Mouse (Mus musculus): ENCODE measurements at regions not wholly inside any gene's neighbourhood (a gene's known extent, or its start where the extent isn't known, plus 50 kb on each side); places are given as distances from the start of the nearest gene placed in this dataset.
A peak's percentile ranks its signal among the peaks of the same experiment; 100 is the strongest.

GRCm38 (mm10) chr13:100892647-100893071 is 59.4 kb upstream of the Slc30a5 start:
- DNase-seq (ENCODE audit: low spot score in 2 of 2) = no peak

- DNase-seq (ENCODE audit: low spot score in 2 of 2) = peak; percentile 45 to 68
Measured at GRCm38 (mm10) chr13:100892204-100892603, 59.0 kb upstream of the Slc30a5 start.

GRCm38 (mm10) chr13:100890457-100890856 is 57.2 kb upstream of the Slc30a5 start:
- DNase-seq (ENCODE audit: low spot score in 2 of 2) = no peak

GRCm38 (mm10) chr13:100888481-100888880 is 55.3 kb upstream of the Slc30a5 start:
- DNase-seq (ENCODE audit: low spot score in 2 of 2) = no peak

GRCm38 (mm10) chr13:100883711-100884110 is 50.5 kb upstream of the Slc30a5 start:
- no peak for DNase-seq (ENCODE audit: low spot score in 2 of 2)
